Mouse (Mus musculus) intestine, embryonic 16.5 days (tissue): ENCODE data around the gene Gm49387. TPM values are rescaled to one million over a fixed set of nuclear protein-coding genes. Genes with fewer than 3 reads are reported as not detected.

Experiments used
- ATAC-seq: fragments of 200-750 bp; cut with Nextera tagmentation; 2 replicates; pipeline ENCODE4 v1.8.0; 2017; ENCODE audit warnings: moderate TSS enrichment, moderate library complexity
- H3K27ac ChIP-seq: fragments of 300-500 bp; sonication (generic); 2 replicates; pipeline ENCODE4 v1.5.1; 2014; ENCODE audit warnings: mild to moderate bottlenecking, low read length
- H3K27me3 ChIP-seq: fragments of 300-500 bp; sonication (generic); replicated peaks from 2 replicates; pipeline ENCODE4 v1.6.1; 2014; ENCODE audit warnings: low read length, control low read depth, mixed read lengths; ENCODE audit not compliant: control insufficient read depth, insufficient read depth
- H3K36me3 ChIP-seq: fragments of 300-500 bp; sonication (generic); 2 replicates; pipeline ENCODE4 v1.6.1; 2014; ENCODE audit warnings: low read length, control low read depth; ENCODE audit not compliant: control insufficient read depth, insufficient read depth
- H3K4me1 ChIP-seq: fragments of 300-500 bp; sonication (generic); 2 replicates; pipeline ENCODE4 v1.6.1; 2014; ENCODE audit warnings: low read length, control low read depth, mixed read lengths; ENCODE audit not compliant: control insufficient read depth, insufficient read depth
- H3K4me2 ChIP-seq: fragments of 300-500 bp; sonication (generic); 2 replicates; pipeline ENCODE4 v1.6.1; 2014; ENCODE audit warnings: low read depth, low read length, control low read depth
- H3K4me3 ChIP-seq: fragments of 300-500 bp; sonication (generic); 2 replicates; pipeline ENCODE4 v1.5.1; 2014; ENCODE audit warnings: mild to moderate bottlenecking, low read length
- H3K9ac ChIP-seq: fragments of 300-500 bp; sonication (generic); 2 replicates; pipeline ENCODE4 v1.6.1; 2014; ENCODE audit warnings: low read depth, low read length
- H3K9me3 ChIP-seq: fragments of 300-500 bp; sonication (generic); 2 replicates; pipeline ENCODE4 v1.6.1; 2016; ENCODE audit warnings: low read length, control low read depth; ENCODE audit not compliant: control insufficient read depth
- WGBS: fragments of 180-500 bp; shearing (Covaris S2); extraction: QIAGEN DNeasy Blood & Tissue Kit; methylation state at CpG from one replicate; pipeline ENCODE4 v1.1.7; 2014; 5-methylcytosine and 5-hydroxymethylcytosine counted together
- polyA plus RNA-seq: library from polyadenylated mRNA; unstranded; fragments of >200 nt; fragmentation: Nextera tagmentation; extraction: Ambion mirVana; gene quantifications from 2 replicates; pipeline ENCODE4 v1.2.1, GENCODE M21; 2015

The Gm49387 gene
- polyA plus RNA-seq, 1 experiment from 2014 or later: 4.3 TPM

- no peaks in the 10 kb centered on the region for H3K9me3 ChIP-seq
- ATAC-seq: no peak
- H3K4me3 ChIP-seq: no peak overlapping the region
- peaks cover 7% of the 10 kb centered on the region; the same call in 1 of the 2 replicates for H3K36me3 ChIP-seq
- H3K9ac ChIP-seq: no peak overlapping the region
- peaks cover 57% of the 10 kb centered on the region for H3K4me1 ChIP-seq
- H3K4me2 ChIP-seq: no peak overlapping the region
- H3K27me3 ChIP-seq: no peaks in the 10 kb centered on the region
- WGBS: 82% methylated on average over 13 of the region's 13 CpGs
- peak overlapping the region; percentile 99 for H3K27ac ChIP-seq
Measured at GRCm38 (mm10) chr14:31663376-31664099, 22.9 kb upstream of the Gm49387 start.

GRCm38 (mm10) chr14:31662555-31663211, 22.0 kb upstream of the Gm49387 start:
- peak; percentile 14 for ATAC-seq
- Histone ChIP-seq H3K4me2 (peak overlapping the region; percentile 64), H3K4me1 (peaks cover 57% of the 10 kb centered on the region), H3K4me3 (peak overlapping the region; percentile 47; the same call in 1 of the 2 replicates), H3K27ac (peak overlapping the region; percentile 99), H3K27me3 (no peaks in the 10 kb centered on the region), H3K9me3 (no peaks in the 10 kb centered on the region), H3K36me3 (peaks cover 7% of the 10 kb centered on the region; the same call in 1 of the 2 replicates), H3K9ac (peak overlapping the region; percentile 67)
- WGBS: 30% methylated on average over 9 of the region's 9 CpGs

- H3K4me1 ChIP-seq: peaks cover 63% of the 10 kb centered on the region
- H3K4me3 ChIP-seq: peak overlapping the region; percentile 47
- no peaks in the 10 kb centered on the region for H3K27me3 ChIP-seq
- peak overlapping the region; percentile 99 for H3K27ac ChIP-seq
- H3K9me3 ChIP-seq: no peaks in the 10 kb centered on the region
- H3K9ac ChIP-seq: peak overlapping the region; percentile 67
- 2% methylated on average over 44 of the region's 44 CpGs for WGBS
- H3K36me3 ChIP-seq: no peaks in the 10 kb centered on the region
- peak; percentile 92 for ATAC-seq
- H3K4me2 ChIP-seq: peak overlapping the region; percentile 64
Measured at GRCm38 (mm10) chr14:31661671-31662554, 21.2 kb upstream of the Gm49387 start.

- 55% methylated on average over 7 of the region's 7 CpGs for WGBS
- Histone ChIP-seq H3K27ac (peak overlapping the region; percentile 74), H3K36me3 (no peaks in the 10 kb centered on the region), H3K9ac (no peak overlapping the region), H3K4me3 (no peak overlapping the region), H3K4me2 (no peak overlapping the region), H3K9me3 (no peaks in the 10 kb centered on the region), H3K4me1 (peaks cover 60% of the 10 kb centered on the region), H3K27me3 (no peaks in the 10 kb centered on the region)
- ATAC-seq: no peak
Measured at GRCm38 (mm10) chr14:31660312-31661093, 19.8 kb upstream of the Gm49387 start.

GRCm38 (mm10) chr14:31659501-31660181, 19.0 kb upstream of the Gm49387 start:
- Histone ChIP-seq H3K9ac (0 out of 2 replicates have a peak overlapping the region, but pooled peaks have one; percentile 2), H3K9me3 (no peaks in the 10 kb centered on the region), H3K4me2 (no peak overlapping the region), H3K27me3 (no peaks in the 10 kb centered on the region), H3K4me1 (peaks cover 52% of the 10 kb centered on the region), H3K27ac (peak overlapping the region; percentile 74), H3K36me3 (no peaks in the 10 kb centered on the region), H3K4me3 (no peak overlapping the region)
- 0 out of 2 replicates have a peak, but pooled peaks have one; percentile 5 for ATAC-seq
- whole genome bisulfite sequencing: 49% methylated on average over 10 of the region's 10 CpGs

- no peak overlapping the region for H3K27ac ChIP-seq
- no peak overlapping the region for H3K4me2 ChIP-seq
- H3K4me1 ChIP-seq: peaks cover 40% of the 10 kb centered on the region
- H3K4me3 ChIP-seq: no peak overlapping the region
- H3K36me3 ChIP-seq: no peaks in the 10 kb centered on the region
- ATAC-seq: no peak
- no peaks in the 10 kb centered on the region for H3K9me3 ChIP-seq
- no peaks in the 10 kb centered on the region for H3K27me3 ChIP-seq
- WGBS: 89% methylated on average over 8 of the region's 8 CpGs
- H3K9ac ChIP-seq: no peak overlapping the region
Measured at GRCm38 (mm10) chr14:31658126-31658680, 17.5 kb upstream of the Gm49387 start.

- no peaks in the 10 kb centered on the region for H3K9me3 ChIP-seq
- no peak overlapping the region for H3K4me3 ChIP-seq
- no peaks in the 10 kb centered on the region for H3K27me3 ChIP-seq
- H3K27ac ChIP-seq: 0 out of 2 replicates have a peak overlapping the region, but pooled peaks have one; percentile 19
- H3K4me2 ChIP-seq: no peak overlapping the region
- no peaks in the 10 kb centered on the region for H3K36me3 ChIP-seq
- H3K9ac ChIP-seq: no peak overlapping the region
- ATAC-seq: 0 out of 2 replicates have a peak, but pooled peaks have one; percentile 9
- 23% methylated on average over 5 of the region's 5 CpGs for WGBS
- H3K4me1 ChIP-seq: peaks cover 28% of the 10 kb centered on the region
Measured at GRCm38 (mm10) chr14:31656857-31657645, 16.4 kb upstream of the Gm49387 start.
